21 mouse cellular contexts compared by ENCODE assay signal in genomic region chr6:86164028-86164427, GRCm38 (mm10). TPM values are rescaled to one million over a fixed set of nuclear protein-coding genes. Genes with fewer than 3 reads are reported as not detected.
"Had no signal": no experiment of that assay in that cellular context is flagged by ENCODE, and none has a peak within 500 bp of the region (broad histone marks: within the 10 kb centered on the region; RNA-seq: fewer than 3 reads in every experiment).

No protein-coding gene starts in this region.

- H3K4me2 ChIP-seq: lung, embryonic 15.5 days; midbrain, embryonic 12.5 days; neural tube, embryonic 13.5 days; neural tube, embryonic 15.5 days had no signal

- H3K36me3 ChIP-seq: lung, embryonic 15.5 days; midbrain, embryonic 10.5 days; midbrain, embryonic 12.5 days; neural tube, embryonic 13.5 days; neural tube, embryonic 15.5 days had no signal

- H3K9ac ChIP-seq: liver, embryonic 14.5 days; lung, embryonic 15.5 days; midbrain, embryonic 12.5 days; neural tube, embryonic 13.5 days; neural tube, embryonic 15.5 days had no signal

- H3K4me3 ChIP-seq: lung, embryonic 15.5 days; midbrain, embryonic 10.5 days; midbrain, embryonic 12.5 days; myocyte; neural tube, embryonic 13.5 days; neural tube, embryonic 15.5 days had no signal

- H3K4me1 ChIP-seq: lung, embryonic 15.5 days; neural tube, embryonic 13.5 days; neural tube, embryonic 15.5 days had no signal

- DNase-seq: lung, adult 18-20 months; lung, postnatal 14 days; lung, postnatal 4 days; midbrain, embryonic 14.5 days; retina, postnatal 1 day; right cerebral cortex, adult 18-20 months; right cerebral cortex, postnatal 25 days; right cerebral cortex, postnatal 4 days; spleen, adult 18-20 months; thymus, adult 18-20 months; thymus, postnatal 14 days; thymus, postnatal 36 days had no signal

- ATAC-seq: midbrain, embryonic 16.5 days had no signal

- H3K9me3 ChIP-seq: lung, embryonic 15.5 days; midbrain, embryonic 10.5 days; midbrain, embryonic 12.5 days; neural tube, embryonic 13.5 days; neural tube, embryonic 15.5 days had no signal

- H3K27ac ChIP-seq: liver, embryonic 14.5 days; lung, embryonic 15.5 days; midbrain, embryonic 10.5 days; midbrain, embryonic 12.5 days; neural tube, embryonic 13.5 days; neural tube, embryonic 15.5 days had no signal

- H3K27me3 ChIP-seq: lung, embryonic 15.5 days; midbrain, embryonic 12.5 days; neural tube, embryonic 13.5 days; neural tube, embryonic 15.5 days had no signal

RNA-seq across cellular contexts. Expression of gene Tgfa, which starts 31.0 kb away (rescaled TPM):
- total RNA-seq: megakaryocyte, adult 5-6 weeks had no signal
